Mouse (Mus musculus) erythroid progenitor cell, adult 5-6 weeks (primary cell): ENCODE results near the gene Epas1. TPM values are rescaled to one million over a fixed set of nuclear protein-coding genes. Genes with fewer than 3 reads are reported as not detected.

Experiments
- ATAC-seq: replicated peaks from 2 replicates; pipeline ENCODE4 v1.8.0; 2016; ENCODE audit warnings: moderate number of reproducible peaks, mild to moderate bottlenecking, moderate TSS enrichment, inconsistent platforms; ENCODE audit not compliant: poor library complexity, low FRiP score, severe bottlenecking
- total RNA-seq, 2 experiments: library from RNA; stranded (forward) in 1 of 2; stranded (reverse) in 1 of 2; fragments of 150-400 nt in 1 of 2; fragments of 186-747, 209-891 nt in 1 of 2; gene quantifications; 2 replicates each; pipeline versions ENCODE4 v1.2.3 to v1.2.4; 2015 to 2017; ENCODE audit warnings: low replicate concordance in 2 of 2

Gene Epas1
- total RNA-seq, 2 experiments from 2014 or later = 0.15 TPM; not detected in 1

- no peak for ATAC-seq
These were observed 127.1 kb downstream of the Epas1 start for GRCm38 (mm10) chr17:86880461-86881044.

Other genes starting within 250 kb of the Epas1 start
- gene Gm10309, start 248.5 kb upstream of the Epas1 start, total RNA-seq (2015; ENCODE audit: low replicate concordance) = not detected in 2 replicates
- gene Gm10309, start 248.5 kb upstream of the Epas1 start, total RNA-seq (2017; ENCODE audit: low replicate concordance) = not detected in 2 replicates
- gene Tmem247, start 163.6 kb downstream of the Epas1 start, total RNA-seq (2015; ENCODE audit: low replicate concordance) = not detected in 2 replicates
- gene Tmem247, start 163.6 kb downstream of the Epas1 start, total RNA-seq (2017; ENCODE audit: low replicate concordance) = not detected in 2 replicates
- not detected in 2 replicates for gene Atp6v1e2, start 194.2 kb downstream of the Epas1 start, total RNA-seq (2015; ENCODE audit: low replicate concordance)
- not detected in 2 replicates for gene Atp6v1e2, start 194.2 kb downstream of the Epas1 start, total RNA-seq (2017; ENCODE audit: low replicate concordance)
- gene Rhoq, start 209.4 kb downstream of the Epas1 start, total RNA-seq (2015; ENCODE audit: low replicate concordance) = 4.7 and 10.9 TPM in 2 replicates
- gene Rhoq, start 209.4 kb downstream of the Epas1 start, total RNA-seq (2017; ENCODE audit: low replicate concordance) = 2.9 and 4.0 TPM in 2 replicates